Mouse (Mus musculus) lung, postnatal 4 days (tissue): Measurements from ENCODE around the gene Rflnb.

Experiments
- DNase-seq, 2 experiments: peaks; one replicate each; pipeline ENCODE4 v3.0.0; 2021

The Rflnb gene

DNA sequence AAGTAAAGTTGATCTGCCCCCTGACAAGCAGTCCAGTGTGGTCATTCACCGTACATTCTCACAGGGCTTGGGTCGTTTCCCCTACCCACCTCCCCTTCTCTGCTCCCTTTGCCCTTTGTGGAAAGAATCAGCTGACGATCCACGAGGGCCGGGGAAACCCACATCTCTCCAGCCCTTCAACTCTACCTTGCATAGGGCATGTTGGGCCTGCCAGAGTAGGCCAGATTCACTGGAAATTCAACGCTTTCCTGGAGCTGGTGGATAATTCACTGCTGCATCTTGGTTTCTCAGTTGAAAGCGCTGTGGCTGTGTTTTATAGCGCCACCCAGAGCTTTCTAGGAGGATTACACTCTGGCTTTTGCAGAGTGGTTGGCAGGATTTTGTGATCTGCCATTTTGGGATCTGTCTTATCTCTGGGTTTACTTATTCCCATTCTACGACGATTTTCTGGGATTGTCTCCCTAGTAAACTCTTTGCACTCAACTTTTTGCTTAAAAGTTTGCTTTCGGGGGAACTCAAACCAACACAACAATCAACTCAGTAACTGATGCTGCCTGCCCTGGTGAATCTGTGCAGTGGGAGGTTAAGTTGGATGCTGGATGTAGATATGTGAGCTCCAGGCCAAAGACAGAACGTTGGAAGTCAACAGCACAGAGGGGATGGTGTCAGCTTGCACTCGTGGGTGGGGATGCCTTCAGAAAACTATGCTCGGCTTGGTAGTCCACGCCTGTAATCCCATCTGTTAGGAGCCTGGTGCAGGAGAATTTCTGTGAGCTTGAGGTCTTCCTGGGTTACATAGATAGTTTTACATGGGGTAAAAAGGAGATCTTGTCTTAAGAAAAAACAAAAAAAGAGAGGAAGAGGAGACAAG lies 36.4 kb downstream of the Rflnb start:
- DNase-seq, result no peak

DNA sequence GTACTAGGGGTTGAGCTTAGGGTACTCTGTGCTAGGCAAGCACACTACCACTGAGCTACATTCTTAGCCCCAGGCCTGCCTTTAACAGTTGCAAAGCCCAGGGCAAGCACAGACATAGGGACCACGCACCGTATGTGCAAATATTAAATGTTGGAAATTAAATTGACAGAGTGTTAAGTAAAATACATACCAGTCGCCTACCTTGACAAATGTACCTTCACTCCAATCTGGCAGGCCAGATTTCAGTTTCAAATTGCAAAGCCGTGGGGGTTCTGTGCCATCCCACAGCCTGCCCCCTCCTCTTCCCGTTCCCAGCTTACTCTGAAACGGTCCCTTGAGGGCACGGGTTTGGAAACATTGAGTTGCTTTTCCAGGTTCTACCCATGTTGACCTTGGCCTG lies 41.6 kb downstream of the Rflnb start:
- DNase-seq, result no peak

- no peak for DNase-seq
These were observed 43.0 kb downstream of the Rflnb start for GRCm38 (mm10) chr11:75984581-75984980.

DNA sequence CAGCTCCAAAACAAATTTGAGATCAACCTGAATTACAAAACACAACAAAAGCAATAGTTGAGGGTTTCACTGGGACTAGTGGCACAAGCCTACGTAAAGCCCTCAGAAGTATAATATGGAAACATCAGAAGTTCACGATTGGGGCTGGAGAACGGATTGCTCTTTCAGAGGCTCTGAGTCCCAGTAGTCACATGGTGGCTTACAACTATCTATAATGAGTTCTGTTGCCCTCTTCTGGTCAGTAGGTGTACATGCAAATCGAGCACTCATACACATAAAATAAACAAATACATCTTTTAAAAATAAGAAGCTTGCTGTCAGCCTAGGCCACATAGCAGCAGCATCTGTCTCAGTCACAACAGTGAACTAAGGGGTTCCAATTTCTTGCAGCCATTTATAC lies 44.4 kb downstream of the Rflnb start:
- no peak for DNase-seq

GRCm38 (mm10) chr11:75980413-75980812 lies 47.2 kb downstream of the Rflnb start:
- DNase-seq, result no peak

GRCm38 (mm10) chr11:75978051-75978450 lies 49.5 kb downstream of the Rflnb start:
- no peak for DNase-seq

DNA sequence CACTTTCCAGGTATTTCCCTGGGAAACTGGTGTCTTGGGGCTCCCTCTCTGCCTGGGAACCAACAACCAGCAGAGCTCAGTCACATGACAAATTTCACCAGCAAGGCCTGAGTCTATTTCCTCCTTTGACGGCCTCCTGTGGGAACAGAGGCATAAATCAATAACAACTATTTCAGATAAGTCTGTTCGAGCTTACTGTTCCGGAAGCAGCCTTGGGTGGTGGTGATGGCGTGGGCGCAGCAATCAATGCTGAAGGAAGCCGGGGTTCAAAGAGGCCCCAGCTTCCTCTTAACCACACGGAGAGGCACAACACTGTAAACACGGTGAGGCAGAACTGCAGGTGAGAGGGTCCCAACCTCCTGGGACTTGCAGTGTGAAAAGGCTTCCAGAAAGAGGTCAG lies 50.8 kb downstream of the Rflnb start:
- peak; percentile 42 to 65 for DNase-seq

DNA sequence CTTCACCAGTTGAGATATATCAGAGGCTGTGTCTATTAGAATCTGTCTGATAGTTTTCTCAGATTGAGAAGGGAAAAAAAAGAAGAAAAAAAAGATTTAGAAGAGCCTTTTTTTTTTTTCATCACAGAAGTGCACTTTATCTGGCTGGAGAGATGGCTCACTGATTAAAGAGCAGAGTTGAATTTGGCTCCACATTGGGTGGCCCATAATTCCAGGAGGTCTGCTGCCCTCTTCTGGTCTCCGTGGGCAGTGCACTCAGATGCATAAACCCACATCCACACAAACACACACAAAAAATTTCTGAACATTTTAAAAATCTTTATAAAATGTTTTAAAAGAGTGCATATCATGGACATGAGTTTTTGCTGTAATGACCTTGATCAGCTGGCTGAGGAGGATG lies 53.6 kb downstream of the Rflnb start:
- no peak for DNase-seq

GRCm38 (mm10) chr11:75972916-75973567 lies 54.5 kb downstream of the Rflnb start:
- no peak for DNase-seq

- no peak for DNase-seq
These were observed 55.4 kb downstream of the Rflnb start for GRCm38 (mm10) chr11:75972188-75972587.

- no peak for DNase-seq
These were observed 57.0 kb downstream of the Rflnb start for GRCm38 (mm10) chr11:75970629-75971028.
